Mouse (Mus musculus): ENCODE results near the gene Ano10. TPM values are rescaled to one million over a fixed set of nuclear protein-coding genes. Genes with fewer than 3 reads are reported as not detected.

Ano10 gene
- polyA plus RNA-seq, 1 experiment from 2014 or later = 39.7 TPM

DNA sequence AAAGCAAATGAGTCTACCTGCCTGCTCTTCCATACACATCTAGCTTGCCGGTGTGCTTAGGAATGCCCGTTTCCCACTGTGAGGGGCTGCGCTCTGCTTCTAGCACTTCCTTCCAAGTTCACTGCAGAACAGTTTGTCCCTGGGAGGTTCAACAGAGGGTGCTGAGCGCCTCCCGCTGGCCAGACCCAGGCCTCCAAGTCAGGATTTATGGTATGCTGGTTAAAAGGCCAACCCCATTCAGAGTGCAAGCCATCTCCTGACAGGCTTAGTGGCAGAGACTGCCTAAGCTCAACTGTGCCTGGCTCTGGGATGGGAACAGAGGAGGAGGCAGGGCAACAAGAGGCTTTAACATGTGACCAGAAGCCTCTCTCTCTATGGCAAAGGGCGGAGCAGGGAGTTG is 95.0 kb downstream of the Ano10 start:
- Histone ChIP-seq H3K4me2 (ENCODE audit: low read depth, low read length) (no peak overlapping the region), H3K9ac (ENCODE audit: low read depth, low read length) (no peak overlapping the region), H3K36me3 (ENCODE audit: control insufficient read depth, insufficient read depth, low read length) (no peaks in the 10 kb centered on the region), H3K9me3 (ENCODE audit: control insufficient read depth, low read length) (no peaks in the 10 kb centered on the region), H3K27ac (ENCODE audit: low read length) (no peak overlapping the region), H3K4me3 (ENCODE audit: low read length) (no peak overlapping the region), H3K27me3 (replicated peaks; ENCODE audit: control insufficient read depth, insufficient read depth, low read length) (no peaks in the 10 kb centered on the region), H3K4me1 (ENCODE audit: control insufficient read depth, insufficient read depth, low read length) (peaks cover 16% of the 10 kb centered on the region)
- ATAC-seq = 0 out of 2 replicates have a peak, but pooled peaks have one; percentile 40
- WGBS = 33% methylated on average over 6 of the region's 6 CpGs

GRCm38 (mm10) chr9:122198621-122199020 is 95.6 kb downstream of the Ano10 start:
- Histone ChIP-seq H3K9ac (ENCODE audit: low read depth, low read length) (no peak overlapping the region), H3K36me3 (ENCODE audit: control insufficient read depth, insufficient read depth, low read length) (no peaks in the 10 kb centered on the region), H3K4me2 (ENCODE audit: low read depth, low read length) (no peak overlapping the region), H3K9me3 (ENCODE audit: control insufficient read depth, low read length) (no peaks in the 10 kb centered on the region), H3K4me3 (ENCODE audit: low read length) (no peak overlapping the region), H3K4me1 (ENCODE audit: control insufficient read depth, insufficient read depth, low read length) (peaks cover 16% of the 10 kb centered on the region), H3K27ac (ENCODE audit: low read length) (no peak overlapping the region), H3K27me3 (replicated peaks; ENCODE audit: control insufficient read depth, insufficient read depth, low read length) (no peaks in the 10 kb centered on the region)
- WGBS = 82% methylated on average over 3 of the region's 3 CpGs
- no peak for ATAC-seq

- H3K4me3 ChIP-seq (ENCODE audit: low read length) = no peak overlapping the region
- no peak overlapping the region for H3K4me2 ChIP-seq (ENCODE audit: low read depth, low read length)
- 60% methylated on average over 5 of the region's 5 CpGs for WGBS
- H3K36me3 ChIP-seq (ENCODE audit: control insufficient read depth, insufficient read depth, low read length) = no peaks in the 10 kb centered on the region
- no peaks in the 10 kb centered on the region for H3K27me3 ChIP-seq (replicated peaks; ENCODE audit: control insufficient read depth, insufficient read depth, low read length)
- no peak overlapping the region for H3K27ac ChIP-seq (ENCODE audit: low read length)
- H3K9me3 ChIP-seq (ENCODE audit: control insufficient read depth, low read length) = no peaks in the 10 kb centered on the region
- no peak overlapping the region for H3K9ac ChIP-seq (ENCODE audit: low read depth, low read length)
- no peak for ATAC-seq
- peaks cover 16% of the 10 kb centered on the region for H3K4me1 ChIP-seq (ENCODE audit: control insufficient read depth, insufficient read depth, low read length)
Observed at GRCm38 (mm10) chr9:122197021-122197420, 97.2 kb downstream of the Ano10 start.

- no peaks in the 10 kb centered on the region for H3K36me3 ChIP-seq (ENCODE audit: control insufficient read depth, insufficient read depth, low read length)
- WGBS = 59% methylated on average over 5 of the region's 5 CpGs
- H3K9ac ChIP-seq (ENCODE audit: low read depth, low read length) = no peak overlapping the region
- H3K4me3 ChIP-seq (ENCODE audit: low read length) = no peak overlapping the region
- no peak overlapping the region for H3K27ac ChIP-seq (ENCODE audit: low read length)
- H3K9me3 ChIP-seq (ENCODE audit: control insufficient read depth, low read length) = no peaks in the 10 kb centered on the region
- ATAC-seq = peak; percentile 60
- H3K4me2 ChIP-seq (ENCODE audit: low read depth, low read length) = no peak overlapping the region
- H3K4me1 ChIP-seq (ENCODE audit: control insufficient read depth, insufficient read depth, low read length) = peaks cover 16% of the 10 kb centered on the region
- no peaks in the 10 kb centered on the region for H3K27me3 ChIP-seq (replicated peaks; ENCODE audit: control insufficient read depth, insufficient read depth, low read length)
Observed at GRCm38 (mm10) chr9:122195042-122195682, 99.1 kb downstream of the Ano10 start.

GRCm38 (mm10) chr9:122193823-122194222 is 100.4 kb downstream of the Ano10 start:
- Histone ChIP-seq H3K4me3 (ENCODE audit: low read length) (no peak overlapping the region), H3K9ac (ENCODE audit: low read depth, low read length) (no peak overlapping the region), H3K36me3 (ENCODE audit: control insufficient read depth, insufficient read depth, low read length) (no peaks in the 10 kb centered on the region), H3K27ac (ENCODE audit: low read length) (no peak overlapping the region), H3K4me1 (ENCODE audit: control insufficient read depth, insufficient read depth, low read length) (peaks cover 16% of the 10 kb centered on the region), H3K9me3 (ENCODE audit: control insufficient read depth, low read length) (no peaks in the 10 kb centered on the region), H3K4me2 (ENCODE audit: low read depth, low read length) (no peak overlapping the region), H3K27me3 (replicated peaks; ENCODE audit: control insufficient read depth, insufficient read depth, low read length) (no peaks in the 10 kb centered on the region)
- ATAC-seq = no peak
- WGBS = 75% methylated on average over 5 of the region's 5 CpGs

DNA sequence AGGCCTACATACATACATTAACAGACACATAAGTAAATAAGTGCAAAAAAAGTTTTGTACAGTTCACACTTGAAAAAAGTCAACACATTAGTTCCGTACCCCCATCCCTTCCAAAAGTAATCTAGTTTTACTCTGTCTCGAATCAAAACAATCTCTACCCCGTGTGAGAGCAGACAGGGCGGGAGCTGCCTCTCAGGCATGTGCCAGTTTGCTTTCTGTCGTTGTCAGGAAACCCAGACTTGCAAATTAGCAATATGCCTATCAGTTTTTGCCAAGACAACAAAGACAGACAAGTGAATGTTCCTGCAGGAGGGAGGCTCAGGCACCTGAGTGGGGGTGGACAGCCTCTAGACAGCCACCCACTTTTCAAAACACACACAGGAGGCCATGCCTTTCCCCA is 100.9 kb downstream of the Ano10 start:
- no peaks in the 10 kb centered on the region for H3K27me3 ChIP-seq (replicated peaks; ENCODE audit: control insufficient read depth, insufficient read depth, low read length)
- H3K9me3 ChIP-seq (ENCODE audit: control insufficient read depth, low read length) = no peaks in the 10 kb centered on the region
- H3K4me1 ChIP-seq (ENCODE audit: control insufficient read depth, insufficient read depth, low read length) = peaks cover 16% of the 10 kb centered on the region
- ATAC-seq = no peak
- no peak overlapping the region for H3K4me2 ChIP-seq (ENCODE audit: low read depth, low read length)
- no peaks in the 10 kb centered on the region for H3K36me3 ChIP-seq (ENCODE audit: control insufficient read depth, insufficient read depth, low read length)
- no peak overlapping the region for H3K27ac ChIP-seq (ENCODE audit: low read length)
- no peak overlapping the region for H3K9ac ChIP-seq (ENCODE audit: low read depth, low read length)
- no peak overlapping the region for H3K4me3 ChIP-seq (ENCODE audit: low read length)
- 68% methylated on average over 5 of the region's 5 CpGs for WGBS

GRCm38 (mm10) chr9:122188724-122189123 is 105.5 kb downstream of the Ano10 start:
- 50% methylated on average over 1 of the region's 1 CpGs for WGBS
- H3K4me1 ChIP-seq (ENCODE audit: control insufficient read depth, insufficient read depth, low read length) = peaks cover 12% of the 10 kb centered on the region

GRCm38 (mm10) chr9:122187451-122187921 is 106.7 kb downstream of the Ano10 start:
- no peak overlapping the region for H3K4me2 ChIP-seq (ENCODE audit: low read depth, low read length)
- WGBS = 81% methylated on average over 7 of the region's 7 CpGs
- no peaks in the 10 kb centered on the region for H3K9me3 ChIP-seq (ENCODE audit: control insufficient read depth, low read length)
- H3K27me3 ChIP-seq (replicated peaks; ENCODE audit: control insufficient read depth, insufficient read depth, low read length) = no peaks in the 10 kb centered on the region
- H3K36me3 ChIP-seq (ENCODE audit: control insufficient read depth, insufficient read depth, low read length) = no peaks in the 10 kb centered on the region
- ATAC-seq = no peak
- H3K27ac ChIP-seq (ENCODE audit: low read length) = no peak overlapping the region
- 0 out of 2 replicates have a peak overlapping the region, but pooled peaks have one; percentile 1 for H3K9ac ChIP-seq (ENCODE audit: low read depth, low read length)
- no peak overlapping the region for H3K4me3 ChIP-seq (ENCODE audit: low read length)
- H3K4me1 ChIP-seq (ENCODE audit: control insufficient read depth, insufficient read depth, low read length) = peaks cover 12% of the 10 kb centered on the region

More at GRCm38 (mm10) chr9:122188724-122189123, 105.5 kb downstream of the Ano10 start:
- ATAC-seq = peak; percentile 70
- Histone ChIP-seq H3K4me2 (ENCODE audit: low read depth, low read length) (no peak overlapping the region), H3K4me3 (ENCODE audit: low read length) (no peak overlapping the region), H3K9ac (ENCODE audit: low read depth, low read length) (no peak overlapping the region), H3K9me3 (ENCODE audit: control insufficient read depth, low read length) (no peaks in the 10 kb centered on the region), H3K27me3 (replicated peaks; ENCODE audit: control insufficient read depth, insufficient read depth, low read length) (no peaks in the 10 kb centered on the region), H3K27ac (ENCODE audit: low read length) (no peak overlapping the region), H3K36me3 (ENCODE audit: control insufficient read depth, insufficient read depth, low read length) (no peaks in the 10 kb centered on the region)

GRCm38 (mm10) chr9:122186643-122187226 is 107.5 kb downstream of the Ano10 start:
- H3K27ac ChIP-seq (ENCODE audit: low read length) = peak overlapping the region; percentile 55
- no peaks in the 10 kb centered on the region for H3K36me3 ChIP-seq (ENCODE audit: control insufficient read depth, insufficient read depth, low read length)
- ATAC-seq = peak; percentile 43
- H3K4me3 ChIP-seq (ENCODE audit: low read length) = no peak overlapping the region
- 77% methylated on average over 1 of the region's 1 CpGs for WGBS
- no peaks in the 10 kb centered on the region for H3K9me3 ChIP-seq (ENCODE audit: control insufficient read depth, low read length)
- H3K9ac ChIP-seq (ENCODE audit: low read depth, low read length) = 0 out of 2 replicates have a peak overlapping the region, but pooled peaks have one; percentile 1
- no peak overlapping the region for H3K4me2 ChIP-seq (ENCODE audit: low read depth, low read length)
- H3K27me3 ChIP-seq (replicated peaks; ENCODE audit: control insufficient read depth, insufficient read depth, low read length) = no peaks in the 10 kb centered on the region
- peaks cover 12% of the 10 kb centered on the region for H3K4me1 ChIP-seq (ENCODE audit: control insufficient read depth, insufficient read depth, low read length)

Data from intestine, embryonic 16.5 days (tissue).